Mouse (Mus musculus) liver, adult 2 months (tissue): ENCODE data around the gene Coq6. TPM values are rescaled to one million over a fixed set of nuclear protein-coding genes. Genes with fewer than 3 reads are reported as not detected.

Experiments
- DNase-seq: peaks from one replicate; pipeline ENCODE4 v3.0.0-alpha.2; 2011; ENCODE audit warnings: low read depth, low spot score; ENCODE audit errors: extremely low read depth
- H3K27ac ChIP-seq: fragments of 200-500 bp; replicated peaks from 2 replicates; pipeline ENCODE4 v1.5.1; 2012; ENCODE audit warnings: low read depth, mild to moderate bottlenecking, control low read depth, inconsistent platforms, low read length; ENCODE audit not compliant: insufficient read depth
- H3K27me3 ChIP-seq: fragments of 200-500 bp; 2 replicates; pipeline ENCODE4 v1.6.1; 2012; ENCODE audit warnings: mild to moderate bottlenecking, moderate library complexity, low read length, inconsistent platforms; ENCODE audit not compliant: control insufficient read depth, insufficient read depth
- H3K36me3 ChIP-seq: fragments of 200-500 bp; 2 replicates; pipeline ENCODE4 v1.6.1; 2012; ENCODE audit warnings: low read length, inconsistent platforms; ENCODE audit not compliant: control insufficient read depth, insufficient read depth
- H3K4me1 ChIP-seq: fragments of 200-500 bp; 2 replicates; pipeline ENCODE4 v1.6.1; 2011; ENCODE audit warnings: low read length; ENCODE audit not compliant: control insufficient read depth, insufficient read depth
- H3K4me3 ChIP-seq: fragments of 200-500 bp; 2 replicates; pipeline ENCODE4 v1.5.1; 2011; ENCODE audit warnings: low read depth, mild to moderate bottlenecking, control low read depth, low read length, moderate library complexity; ENCODE audit not compliant: insufficient read depth
- H3K79me2 ChIP-seq: fragments of 200-500 bp; 2 replicates; pipeline ENCODE4 v1.6.1; 2012; ENCODE audit warnings: inconsistent platforms, mild to moderate bottlenecking, low read length, moderate library complexity; ENCODE audit not compliant: control insufficient read depth, insufficient read depth
- H3K9ac ChIP-seq: fragments of 200-500 bp; 2 replicates; pipeline ENCODE4 v1.6.1; 2012; ENCODE audit warnings: low read depth, mild to moderate bottlenecking, control low read depth, inconsistent platforms, low read length
- CTCF ChIP-seq: fragments of 200-500 bp; IDR thresholded peaks from 2 replicates; pipeline ENCODE4 v1.5.1; 2011; ENCODE audit warnings: low read depth, low read length, control low read depth
- POLR2A ChIP-seq: fragments of 200-500 bp; IDR thresholded peaks from 2 replicates; pipeline ENCODE4 v1.6.1; 2011; ENCODE audit warnings: low read length, control low read depth; ENCODE audit not compliant: insufficient read depth; ENCODE audit errors: extremely low read depth
- WGBS: fragments of 180-500 bp; shearing (Covaris S2); methylation state at CpG from one replicate; pipeline ENCODE4 v1.1.7; 2018; 5-methylcytosine and 5-hydroxymethylcytosine counted together
- polyA plus RNA-seq: library from polyadenylated mRNA; depleted of rRNA; stranded (reverse); fragments of >200 nt; gene quantifications from 2 replicates; pipeline ENCODE4 v1.2.3, GENCODE M21; 2012
- total RNA-seq: library from RNA; depleted of rRNA; stranded (reverse); fragments of >200 nt; gene quantifications from 2 replicates; pipeline ENCODE4 v1.2.3, GENCODE M21; 2014

Coq6 gene
- total and polyA plus RNA-seq, 2 experiments = 21.2 to 27.8 TPM

GRCm38 (mm10) chr12:84388774-84389400, 27.4 kb downstream of the Coq6 start:
- Histone ChIP-seq H3K27ac (peak overlapping the region; percentile 14; the same call in 1 of the 2 replicates), H3K79me2 (no peaks in the 10 kb centered on the region; the same call in 1 of the 2 replicates), H3K4me3 (no peak overlapping the region), H3K4me1 (peaks cover 11% of the 10 kb centered on the region), H3K36me3 (peaks cover 50% of the 10 kb centered on the region), H3K9ac (no peak overlapping the region), H3K27me3 (no peaks in the 10 kb centered on the region)
- no peak for TF ChIP-seq CTCF
- no peak for TF ChIP-seq POLR2A
- DNase-seq = no peak
- WGBS = 58% methylated on average over 14 of the region's 14 CpGs

DNA sequence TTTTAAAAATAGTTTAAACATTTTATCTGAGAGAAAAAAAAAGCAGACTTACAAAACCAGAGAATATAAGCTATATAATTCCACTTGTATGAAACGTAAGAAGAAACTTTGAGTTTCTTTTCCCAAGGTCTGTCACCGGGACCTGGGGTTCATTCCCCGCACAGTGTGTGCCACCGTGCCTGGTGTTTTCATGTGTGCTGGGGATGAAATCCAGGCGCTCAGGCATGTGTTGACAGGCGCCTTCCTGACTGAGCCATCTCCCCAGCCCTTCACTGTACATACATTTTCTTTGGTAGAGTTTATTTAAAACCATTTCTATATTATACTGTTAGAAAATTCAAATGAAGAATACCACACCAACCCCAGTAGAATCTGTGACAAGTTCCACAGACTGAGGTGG, 28.9 kb downstream of the Coq6 start:
- peaks cover 2% of the 10 kb centered on the region; the same call in 1 of the 2 replicates for H3K4me1 ChIP-seq
- no peaks in the 10 kb centered on the region for H3K27me3 ChIP-seq
- TF ChIP-seq CTCF = no peak
- TF ChIP-seq POLR2A = no peak
- H3K9ac ChIP-seq = no peak overlapping the region
- no peak overlapping the region for H3K27ac ChIP-seq
- 88% methylated on average over 6 of the region's 6 CpGs for WGBS
- no peaks in the 10 kb centered on the region; the same call in 1 of the 2 replicates for H3K79me2 ChIP-seq
- H3K4me3 ChIP-seq = no peak overlapping the region
- no peak for DNase-seq
- H3K36me3 ChIP-seq = peaks cover 57% of the 10 kb centered on the region

DNA sequence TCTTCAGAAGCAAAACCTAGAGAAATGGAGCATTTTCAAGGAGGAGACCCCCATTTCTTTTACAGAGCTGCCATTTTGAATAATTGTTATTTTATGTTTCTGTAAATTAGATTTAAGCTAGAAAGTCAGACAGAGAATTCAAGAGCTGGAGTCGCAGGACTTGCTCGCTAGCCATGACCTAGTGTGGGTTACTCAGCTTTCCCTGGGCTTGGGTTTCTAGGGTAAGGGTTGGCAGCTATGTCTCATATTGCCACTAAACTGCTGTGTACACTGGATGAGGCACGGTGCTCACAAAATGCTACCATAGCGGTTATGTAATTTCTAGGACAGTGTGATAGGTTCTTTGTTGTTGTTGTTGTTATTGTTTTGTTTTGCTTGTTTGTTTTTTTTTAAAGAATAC, 31.2 kb downstream of the Coq6 start:
- TF ChIP-seq POLR2A = no peak
- Histone ChIP-seq H3K27me3 (no peaks in the 10 kb centered on the region), H3K27ac (no peak overlapping the region), H3K4me1 (peaks cover 7% of the 10 kb centered on the region), H3K79me2 (no peaks in the 10 kb centered on the region; the same call in 1 of the 2 replicates), H3K36me3 (peaks cover 52% of the 10 kb centered on the region), H3K9ac (no peak overlapping the region), H3K4me3 (no peak overlapping the region)
- 67% methylated on average over 4 of the region's 4 CpGs for WGBS
- DNase-seq = no peak

DNA sequence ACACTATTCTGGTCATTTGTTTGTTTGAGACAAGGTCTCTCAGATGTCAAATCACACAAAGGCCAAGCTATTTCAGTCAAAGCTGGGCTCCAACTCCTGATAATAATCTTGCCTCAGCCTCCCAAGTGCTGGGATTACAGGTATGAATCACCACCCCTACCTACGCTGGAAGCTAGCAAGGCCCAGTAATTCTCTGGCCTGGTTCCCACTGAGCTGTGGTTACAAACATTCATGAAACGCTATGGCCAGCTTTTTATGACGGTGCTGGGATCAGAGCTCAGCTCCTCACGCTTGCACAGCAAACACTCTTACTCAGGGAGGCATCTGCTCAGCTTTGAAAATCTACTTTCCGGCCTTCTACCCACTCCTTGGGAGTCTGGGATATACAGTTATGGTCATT, 32.4 kb downstream of the Coq6 start:
- Histone ChIP-seq H3K4me3 (no peak overlapping the region), H3K27ac (0 out of 2 replicates have a peak overlapping the region, but pooled peaks have one; percentile 8), H3K27me3 (no peaks in the 10 kb centered on the region), H3K36me3 (peaks cover 47% of the 10 kb centered on the region), H3K4me1 (peaks cover 10% of the 10 kb centered on the region), H3K79me2 (peaks cover 3% of the 10 kb centered on the region; the same call in 1 of the 2 replicates), H3K9ac (no peak overlapping the region)
- 55% methylated on average over 5 of the region's 5 CpGs for WGBS
- TF ChIP-seq CTCF = no peak
- no peak for TF ChIP-seq POLR2A
- DNase-seq = no peak

- H3K79me2 ChIP-seq = peaks cover 3% of the 10 kb centered on the region; the same call in 1 of the 2 replicates
- WGBS = 54% methylated on average over 14 of the region's 14 CpGs
- H3K9ac ChIP-seq = no peak overlapping the region
- peaks cover 40% of the 10 kb centered on the region for H3K36me3 ChIP-seq
- H3K4me1 ChIP-seq = peaks cover 10% of the 10 kb centered on the region
- TF ChIP-seq POLR2A (no peak), CTCF (no peak)
- H3K27me3 ChIP-seq = no peaks in the 10 kb centered on the region
- H3K4me3 ChIP-seq = no peak overlapping the region
- peak overlapping the region; percentile 32 for H3K27ac ChIP-seq
- DNase-seq = peak; percentile 78
These were observed 35.7 kb downstream of the Coq6 start for GRCm38 (mm10) chr12:84396947-84397679.

DNA sequence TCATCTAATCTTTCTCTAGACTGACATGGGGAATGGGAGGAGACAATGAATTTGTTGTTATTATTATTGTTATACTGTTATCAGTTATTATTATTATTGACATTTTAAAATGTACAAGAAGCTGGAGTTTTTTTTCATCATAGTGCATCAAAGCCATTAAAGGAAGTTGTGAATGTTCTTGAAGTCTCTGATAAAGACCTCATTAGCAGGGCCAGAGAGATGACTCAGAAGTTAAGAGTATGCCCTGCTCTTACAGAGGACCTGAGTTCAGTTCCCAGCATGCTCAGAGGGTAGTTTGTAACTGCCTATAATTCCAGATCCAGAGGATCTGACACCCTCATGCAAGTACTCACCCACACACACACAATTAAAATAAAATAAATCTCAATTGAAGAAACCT, 36.2 kb downstream of the Coq6 start:
- Histone ChIP-seq H3K79me2 (peaks cover 3% of the 10 kb centered on the region; the same call in 1 of the 2 replicates), H3K27ac (no peak overlapping the region), H3K4me1 (peaks cover 12% of the 10 kb centered on the region), H3K9ac (no peak overlapping the region), H3K4me3 (no peak overlapping the region), H3K27me3 (no peaks in the 10 kb centered on the region), H3K36me3 (peaks cover 37% of the 10 kb centered on the region)
- TF ChIP-seq CTCF = no peak
- TF ChIP-seq POLR2A = no peak
- no peak for DNase-seq
